Mouse (Mus musculus): Measurements from ENCODE around the gene Olfr1377. TPM values are rescaled to one million over a fixed set of nuclear protein-coding genes. Genes with fewer than 3 reads are reported as not detected.

Olfr1377 gene
- polyA plus RNA-seq (2016; fragmentation: Nextera tagmentation; extraction: Ambion mirVana), result not detected in 2 replicates

GRCm38 (mm10) chr11:50981667-50982066, at the start of gene Olfr1377:
Olfr1377 (plus strand) TSS chr11:50981967.
- Histone ChIP-seq H3K27me3 (ENCODE audit: insufficient read depth, poor library complexity, severe bottlenecking) (peaks cover 18% of the 10 kb centered on the region; the same call in 1 of the 2 replicates), H3K4me1 (0 out of 2 replicates have a peak, but pooled peaks cover 6% of the 10 kb centered on the region), H3K27ac (no peak within 1 kb of the TSS), H3K36me3 (no peaks in the 10 kb centered on the region), H3K4me3 (no peak within 1 kb of the TSS), H3K9me3 (no peaks in the 10 kb centered on the region)
- DNase-seq (ENCODE audit: low spot score), result no peak
- 73% methylated on average over 5 of the region's 5 CpGs for WGBS

- H3K27ac ChIP-seq, result no peak overlapping the region
- DNase-seq (ENCODE audit: low spot score), result no peak
- no peaks in the 10 kb centered on the region for H3K9me3 ChIP-seq
- 83% methylated on average over 1 of the region's 1 CpGs for WGBS
- no peaks in the 10 kb centered on the region for H3K36me3 ChIP-seq
- H3K4me1 ChIP-seq, result peaks cover 3% of the 10 kb centered on the region; the same call in 1 of the 2 replicates
- no peak overlapping the region; the same call in 1 of the 2 replicates for H3K4me3 ChIP-seq
- H3K27me3 ChIP-seq (ENCODE audit: insufficient read depth, poor library complexity, severe bottlenecking), result peaks cover 14% of the 10 kb centered on the region; the same call in 1 of the 2 replicates
These were observed 49.7 kb upstream of the Olfr1377 start for GRCm38 (mm10) chr11:50932040-50932439.

- no peak for DNase-seq (ENCODE audit: low spot score)
- Histone ChIP-seq H3K9me3 (no peaks in the 10 kb centered on the region), H3K4me1 (no peaks in the 10 kb centered on the region), H3K27ac (no peak overlapping the region), H3K4me3 (no peak overlapping the region), H3K36me3 (no peaks in the 10 kb centered on the region), H3K27me3 (ENCODE audit: insufficient read depth, poor library complexity, severe bottlenecking) (peaks cover 23% of the 10 kb centered on the region; the same call in 1 of the 2 replicates)
- 73% methylated on average over 8 of the region's 8 CpGs for WGBS
These were observed 43.3 kb upstream of the Olfr1377 start for GRCm38 (mm10) chr11:50938435-50938834.

GRCm38 (mm10) chr11:50939621-50940366, 42.0 kb upstream of the Olfr1377 start:
- no peak for DNase-seq (ENCODE audit: low spot score)
- H3K4me1 ChIP-seq, result no peaks in the 10 kb centered on the region
- 32% methylated on average over 14 of the region's 14 CpGs for WGBS

GRCm38 (mm10) chr11:50942386-50942785, 39.4 kb upstream of the Olfr1377 start:
- Histone ChIP-seq H3K4me1 (no peaks in the 10 kb centered on the region), H3K27ac (no peak overlapping the region), H3K36me3 (no peaks in the 10 kb centered on the region), H3K9me3 (no peaks in the 10 kb centered on the region), H3K4me3 (no peak overlapping the region), H3K27me3 (ENCODE audit: insufficient read depth, poor library complexity, severe bottlenecking) (peaks cover 24% of the 10 kb centered on the region; the same call in 1 of the 2 replicates)
- DNase-seq (ENCODE audit: low spot score), result no peak
- WGBS, result 62% methylated on average over 12 of the region's 12 CpGs

More at GRCm38 (mm10) chr11:50939621-50940366, 42.0 kb upstream of the Olfr1377 start:
- Histone ChIP-seq H3K36me3 (no peaks in the 10 kb centered on the region), H3K4me3 (no peak overlapping the region), H3K9me3 (no peaks in the 10 kb centered on the region), H3K27ac (no peak overlapping the region), H3K27me3 (ENCODE audit: insufficient read depth, poor library complexity, severe bottlenecking) (peaks cover 28% of the 10 kb centered on the region; the same call in 1 of the 2 replicates)

- H3K9me3 ChIP-seq, result no peaks in the 10 kb centered on the region
- no peak within 1 kb of the TSS for H3K4me3 ChIP-seq
- H3K27ac ChIP-seq, result no peak within 1 kb of the TSS
These were observed 38.3 kb upstream of the Olfr1377 start, which contains the start of gene 4933414I15Rik for GRCm38 (mm10) chr11:50943506-50943905. 4933414I15Rik (minus strand) TSS chr11:50943765.

GRCm38 (mm10) chr11:50952290-50952689, 29.5 kb upstream of the Olfr1377 start:
- H3K36me3 ChIP-seq, result no peaks in the 10 kb centered on the region
- H3K27me3 ChIP-seq (ENCODE audit: insufficient read depth, poor library complexity, severe bottlenecking), result peaks cover 38% of the 10 kb centered on the region
- no peak overlapping the region for H3K4me3 ChIP-seq
- no peak overlapping the region for H3K27ac ChIP-seq
- peaks cover 11% of the 10 kb centered on the region; the same call in 1 of the 2 replicates for H3K4me1 ChIP-seq
- no peak for DNase-seq (ENCODE audit: low spot score)
- H3K9me3 ChIP-seq, result no peaks in the 10 kb centered on the region
- WGBS, result 66% methylated on average over 14 of the region's 14 CpGs

More at GRCm38 (mm10) chr11:50943506-50943905, 38.3 kb upstream of the Olfr1377 start, which contains the start of gene 4933414I15Rik:
- Histone ChIP-seq H3K36me3 (no peaks in the 10 kb centered on the region), H3K4me1 (no peaks in the 10 kb centered on the region), H3K27me3 (ENCODE audit: insufficient read depth, poor library complexity, severe bottlenecking) (peaks cover 24% of the 10 kb centered on the region; the same call in 1 of the 2 replicates)
- DNase-seq (ENCODE audit: low spot score), result no peak
- 74% methylated on average over 14 of the region's 14 CpGs for WGBS

- no peak for DNase-seq (ENCODE audit: low spot score)
- 55% methylated on average over 6 of the region's 6 CpGs for WGBS
- Histone ChIP-seq H3K4me1 (peaks cover 11% of the 10 kb centered on the region; the same call in 1 of the 2 replicates), H3K4me3 (no peak within 1 kb of the TSS), H3K27ac (no peak within 1 kb of the TSS), H3K36me3 (no peaks in the 10 kb centered on the region), H3K27me3 (ENCODE audit: insufficient read depth, poor library complexity, severe bottlenecking) (peaks cover 38% of the 10 kb centered on the region), H3K9me3 (no peaks in the 10 kb centered on the region)
These were observed 28.1 kb upstream of the Olfr1377 start, which contains the start of gene Prop1 for GRCm38 (mm10) chr11:50953665-50954064. Prop1 (minus strand) TSS chr11:50953765.

- H3K4me3 ChIP-seq, result no peak overlapping the region
- DNase-seq (ENCODE audit: low spot score), result no peak
- H3K27ac ChIP-seq, result no peak overlapping the region
- H3K27me3 ChIP-seq (ENCODE audit: insufficient read depth, poor library complexity, severe bottlenecking), result no peaks in the 10 kb centered on the region
- no peaks in the 10 kb centered on the region for H3K36me3 ChIP-seq
- H3K4me1 ChIP-seq, result no peaks in the 10 kb centered on the region
- no peaks in the 10 kb centered on the region for H3K9me3 ChIP-seq
- WGBS, result 64% methylated on average over 2 of the region's 2 CpGs
These were observed 16.9 kb upstream of the Olfr1377 start for GRCm38 (mm10) chr11:50964886-50965285.

- H3K27me3 ChIP-seq (ENCODE audit: insufficient read depth, poor library complexity, severe bottlenecking), result no peaks in the 10 kb centered on the region
- no peak within 1 kb of the TSS for H3K4me3 ChIP-seq
- DNase-seq (ENCODE audit: low spot score), result no peak
- WGBS, result 81% methylated on average over 11 of the region's 11 CpGs
- H3K27ac ChIP-seq, result no peak within 1 kb of the TSS
- no peaks in the 10 kb centered on the region for H3K4me1 ChIP-seq
- H3K9me3 ChIP-seq, result no peaks in the 10 kb centered on the region
- no peaks in the 10 kb centered on the region for H3K36me3 ChIP-seq
These were observed 15.5 kb upstream of the Olfr1377 start, which contains the start of gene Olfr1378 for GRCm38 (mm10) chr11:50966230-50966629. Olfr1378 (plus strand) TSS chr11:50966530.

GRCm38 (mm10) chr11:50977216-50977615, 4.6 kb upstream of the Olfr1377 start:
- H3K4me3 ChIP-seq, result no peak overlapping the region
- H3K27ac ChIP-seq, result no peak overlapping the region
- peaks cover 10% of the 10 kb centered on the region; the same call in 1 of the 2 replicates for H3K27me3 ChIP-seq (ENCODE audit: insufficient read depth, poor library complexity, severe bottlenecking)
- no peak for DNase-seq (ENCODE audit: low spot score)
- WGBS, result 64% methylated on average over 4 of the region's 4 CpGs
- H3K4me1 ChIP-seq, result no peaks in the 10 kb centered on the region
- H3K9me3 ChIP-seq, result no peaks in the 10 kb centered on the region
- no peaks in the 10 kb centered on the region for H3K36me3 ChIP-seq

GRCm38 (mm10) chr11:51003296-51003695, 21.5 kb downstream of the Olfr1377 start, which contains the start of gene Olfr51:
Olfr51 (plus strand) TSS chr11:51003596.
- no peak within 1 kb of the TSS for H3K4me3 ChIP-seq
- DNase-seq (ENCODE audit: low spot score), result no peak
- no peaks in the 10 kb centered on the region for H3K36me3 ChIP-seq
- WGBS, result 63% methylated on average over 5 of the region's 5 CpGs
- H3K27me3 ChIP-seq (ENCODE audit: insufficient read depth, poor library complexity, severe bottlenecking), result no peaks in the 10 kb centered on the region
- H3K27ac ChIP-seq, result no peak within 1 kb of the TSS
- no peaks in the 10 kb centered on the region for H3K4me1 ChIP-seq
- no peaks in the 10 kb centered on the region for H3K9me3 ChIP-seq

GRCm38 (mm10) chr11:51011821-51012220, 30.1 kb downstream of the Olfr1377 start:
- Histone ChIP-seq H3K9me3 (no peaks in the 10 kb centered on the region), H3K36me3 (no peaks in the 10 kb centered on the region), H3K4me1 (no peaks in the 10 kb centered on the region), H3K27ac (no peak overlapping the region), H3K4me3 (no peak overlapping the region), H3K27me3 (ENCODE audit: insufficient read depth, poor library complexity, severe bottlenecking) (no peaks in the 10 kb centered on the region)
- WGBS, result 77% methylated on average over 5 of the region's 5 CpGs
- no peak for DNase-seq (ENCODE audit: low spot score)

Data from heart, embryonic 10.5 days (tissue).